Mouse (Mus musculus) forebrain, postnatal 0 days (tissue): ENCODE data around the gene Sost. TPM values are rescaled to one million over a fixed set of nuclear protein-coding genes. Genes with fewer than 3 reads are reported as not detected.

Source experiments
- ATAC-seq: fragments of 200-750 bp; cut with Nextera tagmentation; 2 replicates; pipeline ENCODE4 v1.8.0; 2017; ENCODE audit warnings: mild to moderate bottlenecking, moderate library complexity
- DNase-seq: peaks from one replicate; pipeline ENCODE4 v3.0.0-alpha.2; 2015
- H3K27ac ChIP-seq: fragments of 300-500 bp; sonication (generic); 2 replicates; pipeline ENCODE4 v1.5.1; 2014; ENCODE audit warnings: low read depth, mild to moderate bottlenecking, antibody characterized with exemption, low read length, moderate library complexity, mixed read lengths
- H3K27me3 ChIP-seq: fragments of 300-500 bp; sonication (generic); 2 replicates; pipeline ENCODE4 v1.6.1; 2014; ENCODE audit warnings: mild to moderate bottlenecking, low read length, mixed read lengths; ENCODE audit not compliant: insufficient read depth
- H3K36me3 ChIP-seq: fragments of 300-500 bp; sonication (generic); 2 replicates; pipeline ENCODE4 v1.6.1; 2014; ENCODE audit warnings: mild to moderate bottlenecking, moderate library complexity; ENCODE audit not compliant: insufficient read depth
- H3K4me1 ChIP-seq: fragments of 300-500 bp; sonication (generic); 2 replicates; pipeline ENCODE4 v1.6.1; 2014; ENCODE audit warnings: antibody characterized with exemption; ENCODE audit not compliant: insufficient read depth
- H3K4me2 ChIP-seq: fragments of 300-500 bp; sonication (generic); 2 replicates; pipeline ENCODE4 v1.6.1; 2014; ENCODE audit warnings: low read depth, mild to moderate bottlenecking, moderate library complexity
- H3K4me3 ChIP-seq: fragments of 300-500 bp; sonication (generic); 2 replicates; pipeline ENCODE4 v1.5.1; 2014; ENCODE audit warnings: low read depth, low read length, mixed read lengths
- H3K9ac ChIP-seq: fragments of 300-500 bp; sonication (generic); 2 replicates; pipeline ENCODE4 v1.6.1; 2014; ENCODE audit warnings: mild to moderate bottlenecking
- H3K9me3 ChIP-seq: fragments of 300-500 bp; sonication (generic); 2 replicates; pipeline ENCODE4 v1.6.1; 2016; ENCODE audit warnings: low read length
- CTCF ChIP-seq: sonication (generic); IDR thresholded peaks from 2 replicates; pipeline ENCODE4 v1.5.1; 2016; ENCODE audit warnings: antibody characterized with exemption, control low read depth, low read depth
- WGBS: fragments of 180-500 bp; shearing (Covaris S2); extraction: QIAGEN DNeasy Blood & Tissue Kit; methylation state at CpG from one replicate; pipeline ENCODE4 v1.1.7; 2014; 5-methylcytosine and 5-hydroxymethylcytosine counted together
- polyA plus RNA-seq: library from polyadenylated mRNA; unstranded; fragments of >200 nt; fragmentation: Nextera tagmentation; extraction: Ambion mirVana; gene quantifications from 2 replicates; pipeline ENCODE4 v1.2.1, GENCODE M21; 2015
- total RNA-seq: library from RNA; depleted of rRNA; stranded (reverse); fragments of >200 nt; gene quantifications from 2 replicates; pipeline ENCODE4 v1.2.3, GENCODE M21; 2014

Gene Sost
- total and polyA plus RNA-seq, 2 experiments from 2014 or later: not detected

GRCm38 (mm10) chr11:101931978-101932377, 34.8 kb downstream of the Sost start:
- H3K9me3 ChIP-seq: no peaks in the 10 kb centered on the region
- WGBS: 56% methylated on average over 4 of the region's 4 CpGs
- H3K27ac ChIP-seq: no peak overlapping the region
- no peak overlapping the region for H3K4me2 ChIP-seq
- no peak overlapping the region for H3K4me3 ChIP-seq
- TF ChIP-seq CTCF: no peak
- ATAC-seq (no peak), DNase-seq (no peak)
- H3K36me3 ChIP-seq: no peaks in the 10 kb centered on the region
- no peaks in the 10 kb centered on the region for H3K27me3 ChIP-seq
- H3K9ac ChIP-seq: no peak overlapping the region
- H3K4me1 ChIP-seq: no peaks in the 10 kb centered on the region

- Histone ChIP-seq H3K4me1 (no peaks in the 10 kb centered on the region), H3K4me2 (no peak overlapping the region), H3K9ac (no peak overlapping the region), H3K4me3 (no peak overlapping the region), H3K27me3 (no peaks in the 10 kb centered on the region), H3K27ac (no peak overlapping the region), H3K9me3 (no peaks in the 10 kb centered on the region), H3K36me3 (no peaks in the 10 kb centered on the region)
- TF ChIP-seq CTCF: peak; percentile 48
- WGBS: 56% methylated on average over 25 of the region's 25 CpGs
- ATAC-seq (no peak), DNase-seq (no peak)
These were observed 38.6 kb downstream of the Sost start for GRCm38 (mm10) chr11:101928030-101928762.

GRCm38 (mm10) chr11:101926951-101927589, 39.7 kb downstream of the Sost start:
- DNase-seq (no peak), ATAC-seq (no peak)
- Histone ChIP-seq H3K4me2 (no peak overlapping the region), H3K36me3 (no peaks in the 10 kb centered on the region), H3K27ac (no peak overlapping the region), H3K27me3 (no peaks in the 10 kb centered on the region), H3K4me3 (no peak overlapping the region), H3K4me1 (no peaks in the 10 kb centered on the region), H3K9ac (no peak overlapping the region), H3K9me3 (no peaks in the 10 kb centered on the region)
- WGBS: 76% methylated on average over 10 of the region's 10 CpGs
- TF ChIP-seq CTCF: no peak

- H3K27ac ChIP-seq: no peak overlapping the region
- H3K9ac ChIP-seq: no peak overlapping the region
These were observed 41.2 kb downstream of the Sost start for GRCm38 (mm10) chr11:101925636-101926035.

GRCm38 (mm10) chr11:101924441-101924976, 42.3 kb downstream of the Sost start:
- Histone ChIP-seq H3K4me1 (no peaks in the 10 kb centered on the region), H3K9ac (no peak overlapping the region), H3K27me3 (no peaks in the 10 kb centered on the region), H3K4me3 (no peak overlapping the region), H3K4me2 (no peak overlapping the region), H3K9me3 (no peaks in the 10 kb centered on the region), H3K27ac (no peak overlapping the region), H3K36me3 (no peaks in the 10 kb centered on the region)
- DNase-seq (no peak), ATAC-seq (no peak)
- 72% methylated on average over 18 of the region's 19 CpGs for WGBS
- TF ChIP-seq CTCF: no peak

More at GRCm38 (mm10) chr11:101925636-101926035, 41.2 kb downstream of the Sost start:
- no peaks in the 10 kb centered on the region for H3K4me1 ChIP-seq
- H3K36me3 ChIP-seq: no peaks in the 10 kb centered on the region
- DNase-seq (no peak), ATAC-seq (no peak)
- H3K9me3 ChIP-seq: no peaks in the 10 kb centered on the region
- no peaks in the 10 kb centered on the region for H3K27me3 ChIP-seq
- 81% methylated on average over 6 of the region's 6 CpGs for WGBS
- no peak overlapping the region for H3K4me2 ChIP-seq
- no peak for TF ChIP-seq CTCF
- H3K4me3 ChIP-seq: no peak overlapping the region

GRCm38 (mm10) chr11:101923988-101924387, 42.8 kb downstream of the Sost start:
- Histone ChIP-seq H3K27ac (no peak overlapping the region), H3K4me2 (no peak overlapping the region), H3K4me3 (no peak overlapping the region), H3K9me3 (no peaks in the 10 kb centered on the region), H3K4me1 (no peaks in the 10 kb centered on the region), H3K36me3 (no peaks in the 10 kb centered on the region), H3K9ac (no peak overlapping the region), H3K27me3 (no peaks in the 10 kb centered on the region)
- ATAC-seq: no peak
- TF ChIP-seq CTCF: no peak
- 87% methylated on average over 6 of the region's 6 CpGs for WGBS
- DNase-seq: no peak

GRCm38 (mm10) chr11:101921361-101921952, 45.4 kb downstream of the Sost start:
- WGBS: 61% methylated on average over 12 of the region's 12 CpGs

More at GRCm38 (mm10) chr11:101921361-101921952, 45.4 kb downstream of the Sost start:
- DNase-seq: peak; percentile 39
- Histone ChIP-seq H3K4me2 (no peak overlapping the region), H3K27ac (no peak overlapping the region), H3K9me3 (no peaks in the 10 kb centered on the region), H3K4me1 (no peaks in the 10 kb centered on the region), H3K36me3 (no peaks in the 10 kb centered on the region), H3K9ac (no peak overlapping the region), H3K27me3 (no peaks in the 10 kb centered on the region), H3K4me3 (no peak overlapping the region)
- no peak for ATAC-seq
- no peak for TF ChIP-seq CTCF
